Mouse (Mus musculus): ENCODE data around the gene Sec13. TPM values are rescaled to one million over a fixed set of nuclear protein-coding genes. Genes with fewer than 3 reads are reported as not detected.
"Not testable (repeated sequence)": the region's sequence is repeated elsewhere in the genome, so short reads cannot be mapped to it uniquely, and the experiment has no call there.

Sec13 gene
- total RNA-seq, 2 experiments from 2014 or later = 68.4 to 69.3 TPM

GRCm38 (mm10) chr6:113713389-113713788, 27.2 kb downstream of the Sec13 start:
- DNase-seq; intact Hi-C loops (cut with DNase I): not testable (repeated sequence)

DNA sequence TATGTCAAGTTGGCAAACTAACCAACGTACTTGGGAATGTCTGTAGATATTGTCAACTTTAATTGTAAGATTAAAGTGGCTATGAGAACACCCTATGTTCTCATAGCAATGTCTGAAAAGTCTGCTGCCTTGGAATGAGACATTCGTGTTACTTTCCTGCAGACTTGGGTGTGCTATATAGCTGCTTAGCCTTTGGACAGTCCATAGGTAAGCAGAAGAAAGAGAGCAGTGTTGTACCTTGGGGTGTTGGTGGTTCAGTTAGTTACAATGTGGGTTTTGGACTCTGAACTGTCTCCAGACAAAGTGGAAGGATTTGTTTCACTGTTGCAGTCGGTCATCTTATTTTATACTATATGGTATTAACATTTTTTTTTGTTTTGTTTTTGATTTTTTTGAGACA, 27.8 kb downstream of the Sec13 start:
- no peak for DNase-seq
- intact Hi-C loops (cut with DNase I) = no loop called here

DNA sequence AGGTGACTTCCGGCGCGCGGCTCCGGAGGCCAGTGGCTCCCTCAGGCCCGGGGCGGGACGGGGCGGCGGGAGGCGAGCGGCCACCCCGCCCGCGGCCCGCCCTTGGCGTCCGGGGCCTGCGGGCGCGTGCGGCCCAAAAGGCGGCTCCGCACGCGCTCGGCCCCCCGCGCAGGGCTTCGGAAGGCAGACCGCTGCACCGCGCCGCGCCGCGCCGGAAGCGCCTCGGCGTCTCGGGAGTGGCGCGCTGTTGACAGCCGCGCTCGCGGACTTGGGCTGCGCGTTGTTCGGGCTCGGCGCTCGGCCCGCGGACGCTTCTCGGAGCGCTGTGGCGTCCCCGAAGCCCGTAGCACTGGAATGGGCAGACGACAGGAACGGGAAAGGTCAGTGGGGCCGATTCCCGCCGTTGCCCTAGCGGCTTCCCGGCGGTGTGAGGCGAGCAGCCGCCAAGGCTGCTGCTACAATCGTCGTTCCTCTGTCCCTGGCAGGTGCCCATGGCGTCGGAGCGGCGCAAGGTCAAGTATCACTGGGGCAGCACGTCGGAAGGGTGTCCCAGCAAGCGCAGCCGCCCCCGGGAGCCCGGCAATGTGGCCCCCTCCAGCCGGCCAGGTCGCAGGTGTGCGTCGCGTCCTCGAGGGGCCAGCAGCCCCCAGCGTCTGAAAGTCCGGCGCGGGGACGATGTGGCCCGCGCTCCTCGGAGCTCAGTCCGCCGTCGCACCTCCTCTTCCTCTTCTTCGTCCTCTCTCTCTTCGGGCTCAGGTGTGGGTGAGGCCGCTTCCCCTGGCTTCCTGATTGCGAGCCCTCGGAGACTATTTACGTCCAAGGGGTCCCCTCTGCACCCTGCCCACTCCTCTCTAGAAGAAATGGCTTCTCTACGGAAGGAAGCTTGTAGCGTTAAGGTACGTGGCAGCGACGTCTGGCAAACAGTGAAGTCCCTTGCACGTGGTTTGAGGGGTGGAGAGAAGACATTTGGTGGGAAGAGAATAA, 43.0 kb downstream of the Sec13 start:
- intact Hi-C loops (cut with DNase I) = loop anchor here (2.0 to 5.0 kb wide), 3 partner anchors 39 to 165 kb away; partner anchors contain the start of genes Emc3, Fancd2 and Irak2
- DNase-seq = peak in 1 of 2 experiments; percentile 48

DNA sequence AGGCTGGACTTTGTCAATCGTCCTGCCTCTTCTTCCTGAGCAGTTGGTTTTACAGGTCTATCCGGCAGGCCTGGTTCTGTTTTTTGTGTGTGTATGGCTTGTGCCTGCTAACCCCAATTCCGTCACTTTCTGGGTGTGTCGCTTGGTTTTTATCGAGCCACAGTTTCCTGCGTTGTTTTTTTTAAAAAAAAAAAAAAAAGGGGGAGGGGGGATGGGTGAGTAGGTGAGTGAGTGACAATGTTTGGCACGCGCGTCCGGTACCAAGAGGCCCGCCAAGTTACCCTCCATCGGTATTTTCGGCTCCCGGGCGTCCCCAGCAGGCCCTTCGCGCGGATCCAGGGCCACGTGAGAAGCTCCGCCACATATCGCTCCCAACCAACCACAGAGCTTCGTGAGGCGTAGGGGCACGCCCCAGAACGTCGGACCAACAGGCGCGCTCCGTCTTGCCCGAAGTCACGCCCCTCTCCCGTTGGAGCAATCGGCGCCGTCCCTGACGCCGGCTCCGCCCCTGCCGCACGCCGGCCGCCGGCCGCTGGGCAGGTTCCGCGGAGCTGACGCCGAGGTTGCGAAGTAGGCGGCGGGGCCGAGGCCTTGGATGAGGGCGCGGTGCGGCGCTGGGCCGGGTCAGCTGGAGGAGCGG, 43.8 kb downstream of the Sec13 start, which contains the start of gene Tatdn2:
Gene Tatdn2, plus strand, starts transcription at position 469 of the 640 bp plus-strand sequence.
- intact Hi-C loops (cut with DNase I) = loop anchor here (1.0 to 5.0 kb wide), 3 partner anchors 15 to 164 kb away; partner anchors contain the start of genes Emc3, Fancd2 and Irak2
- DNase-seq = peak; percentile 93 to 95

DNA sequence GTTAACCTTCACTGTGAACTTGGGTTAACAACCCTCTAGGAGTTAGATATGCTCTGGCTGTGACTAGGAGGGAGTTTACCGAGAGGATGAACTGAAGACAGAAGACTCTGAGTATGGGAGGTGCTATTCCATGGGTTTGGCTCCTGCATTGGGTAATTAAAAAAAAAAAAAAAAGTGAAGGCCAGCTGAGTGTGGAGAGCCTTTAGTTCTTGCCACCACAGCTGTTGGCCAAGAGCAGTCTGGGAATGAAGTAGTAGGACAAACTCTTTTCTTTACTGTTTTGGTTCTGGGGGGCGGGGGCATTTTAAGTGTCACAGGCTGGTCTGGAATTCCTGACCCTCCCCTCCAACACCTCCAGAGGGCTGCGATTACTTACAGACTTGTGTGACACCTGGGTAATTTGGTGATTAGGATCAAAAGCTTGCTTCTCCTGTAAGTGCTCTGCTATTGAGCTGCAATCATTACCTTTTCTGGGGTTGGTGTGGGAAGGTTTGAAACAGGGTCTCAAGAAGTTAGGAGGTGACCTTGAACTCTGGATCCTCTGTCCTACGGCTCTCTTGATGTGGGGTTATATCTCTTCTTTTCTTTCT, 44.7 kb downstream of the Sec13 start:
- intact Hi-C loops (cut with DNase I) = loop anchor here (1.0 to 5.0 kb wide), 3 partner anchors 15 to 164 kb away; partner anchors contain the start of genes Emc3, Fancd2 and Irak2
- DNase-seq = peak in 1 of 2 experiments; percentile 16

DNA sequence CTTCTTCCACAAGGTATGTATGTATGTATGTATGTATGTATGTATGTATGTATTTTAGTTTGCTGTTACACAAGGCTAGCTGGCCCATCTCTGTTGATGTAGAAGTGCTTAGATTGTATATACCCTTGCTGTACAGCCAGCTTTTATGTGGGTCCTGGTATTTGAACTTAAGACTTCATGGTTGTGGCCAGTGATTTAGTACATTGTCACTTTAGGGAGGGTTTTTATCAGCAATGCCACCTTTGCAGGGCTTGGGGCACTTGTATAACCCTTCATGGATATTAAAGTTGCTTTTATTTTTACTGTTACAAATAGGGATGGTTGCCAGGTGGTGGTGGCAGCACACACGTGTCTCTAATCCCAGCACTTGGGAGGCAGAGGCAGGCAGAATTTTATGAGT, 45.3 kb downstream of the Sec13 start:
- no peak for DNase-seq
- intact Hi-C loops (cut with DNase I) = loop anchor here (5.0 kb wide), 2 partner anchors 58 to 163 kb away; partner anchors contain the start of genes Emc3, Fancd2 and Irak2

DNA sequence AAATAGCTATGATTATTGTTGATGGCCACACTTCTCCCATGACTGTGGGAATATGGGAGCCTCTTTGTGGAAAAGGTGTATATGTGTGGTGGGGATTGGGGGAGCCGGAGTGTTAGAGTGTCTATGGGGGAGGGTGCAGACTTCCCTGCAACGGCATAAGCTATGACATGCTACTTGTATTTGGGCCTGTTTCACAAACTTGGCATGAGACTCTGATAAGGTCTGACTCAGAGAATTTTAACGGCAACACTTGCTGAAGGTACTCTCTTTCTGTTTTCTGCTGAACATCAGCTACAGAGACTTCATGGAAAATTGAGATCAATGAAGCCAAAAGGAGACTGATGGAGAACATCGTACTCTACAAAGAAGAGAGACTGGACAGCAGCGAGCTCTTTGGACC, 47.2 kb downstream of the Sec13 start:
- intact Hi-C loops (cut with DNase I) = no loop called here
- DNase-seq = no peak

DNA sequence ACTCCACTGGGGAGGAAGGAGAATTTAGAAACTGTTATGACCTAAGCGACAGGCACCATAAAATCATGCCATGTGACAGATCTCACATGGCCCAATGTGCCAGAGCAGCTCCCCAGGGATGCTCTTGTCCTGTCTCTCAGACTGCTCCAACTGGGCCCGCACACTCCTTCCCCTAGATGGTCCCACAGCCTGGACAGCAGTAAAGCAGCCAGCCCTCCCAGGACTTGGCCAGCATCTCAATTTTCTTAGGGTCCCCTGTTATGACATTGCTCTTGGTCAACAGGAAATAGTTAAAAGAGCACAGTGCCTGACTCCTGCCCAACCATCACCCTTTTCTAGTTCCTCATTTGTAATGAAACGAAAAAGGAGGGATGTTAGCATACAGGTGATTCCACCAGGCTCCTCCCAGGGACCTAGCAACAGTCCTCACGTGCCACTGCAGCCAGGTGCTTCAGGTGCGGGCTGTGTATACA, 47.8 kb downstream of the Sec13 start:
- DNase-seq = no peak
- intact Hi-C loops (cut with DNase I) = no loop called here

DNA sequence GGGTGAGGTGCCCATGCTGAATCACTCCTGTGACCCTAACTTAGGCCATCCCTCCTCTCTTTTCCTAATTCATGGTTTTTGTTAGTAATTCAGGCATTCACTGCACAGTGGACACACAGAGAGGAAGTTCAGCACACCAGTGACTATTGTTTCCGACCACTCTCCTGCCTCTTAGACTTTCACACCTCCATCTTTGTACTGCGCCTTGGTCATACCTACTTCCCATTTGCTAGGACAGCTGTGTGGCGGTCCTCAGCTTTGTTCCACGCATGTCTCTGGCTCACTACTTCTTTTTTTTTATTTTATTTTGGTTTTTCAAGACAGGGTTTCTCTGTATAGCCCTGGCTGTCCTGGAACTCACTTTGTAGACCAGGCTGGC, 49.5 kb downstream of the Sec13 start:
- DNase-seq = no peak
- intact Hi-C loops (cut with DNase I) = no loop called here

GRCm38 (mm10) chr6:113690400-113691083, 50.0 kb downstream of the Sec13 start:
- intact Hi-C loops (cut with DNase I) = no loop called here
- no peak for DNase-seq

DNA sequence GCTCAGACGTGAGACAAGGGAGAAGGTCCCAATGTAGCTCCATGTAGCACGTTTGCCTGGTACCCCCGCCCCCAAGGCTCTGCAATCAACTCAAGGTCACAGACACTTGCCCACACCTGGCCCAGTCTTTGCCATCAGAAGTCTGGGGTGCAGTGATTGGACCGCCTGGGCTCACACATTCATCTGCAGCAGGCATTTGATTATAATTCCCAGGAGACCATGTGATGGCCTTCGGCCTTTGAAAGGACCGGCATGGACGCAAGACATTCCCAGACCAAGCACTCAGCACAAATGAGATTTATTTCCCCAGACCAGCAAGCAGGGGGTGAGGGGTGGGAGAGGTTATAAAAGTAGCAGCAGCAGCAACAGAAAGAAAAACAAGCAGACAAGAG, 50.5 kb downstream of the Sec13 start:
- intact Hi-C loops (cut with DNase I) = no loop called here
- DNase-seq = no peak

DNA sequence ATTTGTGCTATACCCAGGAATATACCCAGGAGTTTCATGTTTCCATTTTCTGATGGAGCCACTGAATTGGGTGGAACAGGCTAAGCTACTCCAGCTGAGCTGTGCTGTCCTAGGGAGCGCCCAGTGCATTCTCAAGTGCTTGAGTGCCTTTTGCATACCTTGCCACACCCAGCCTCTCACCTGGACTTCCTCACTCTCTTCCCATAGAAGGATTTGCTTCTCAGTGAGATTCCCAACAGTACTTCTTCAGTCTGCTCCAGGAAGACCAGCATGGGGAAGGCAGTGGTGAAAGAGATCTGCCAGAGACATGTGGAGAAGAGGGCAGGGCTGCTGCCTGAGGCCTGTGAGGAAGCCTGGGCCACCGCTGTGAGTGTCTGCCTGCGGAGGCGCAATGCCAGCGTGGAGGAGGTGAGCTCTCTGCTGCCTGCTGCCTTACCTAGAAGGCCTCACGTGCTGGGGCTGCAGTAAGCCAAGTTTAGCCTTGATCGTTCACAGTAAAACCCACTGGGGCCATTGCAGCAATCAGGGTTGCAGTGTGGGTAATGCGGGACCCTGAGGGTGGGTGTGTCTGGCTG, 53.9 kb downstream of the Sec13 start:
- intact Hi-C loops (cut with DNase I) = no loop called here
- no peak for DNase-seq

DNA sequence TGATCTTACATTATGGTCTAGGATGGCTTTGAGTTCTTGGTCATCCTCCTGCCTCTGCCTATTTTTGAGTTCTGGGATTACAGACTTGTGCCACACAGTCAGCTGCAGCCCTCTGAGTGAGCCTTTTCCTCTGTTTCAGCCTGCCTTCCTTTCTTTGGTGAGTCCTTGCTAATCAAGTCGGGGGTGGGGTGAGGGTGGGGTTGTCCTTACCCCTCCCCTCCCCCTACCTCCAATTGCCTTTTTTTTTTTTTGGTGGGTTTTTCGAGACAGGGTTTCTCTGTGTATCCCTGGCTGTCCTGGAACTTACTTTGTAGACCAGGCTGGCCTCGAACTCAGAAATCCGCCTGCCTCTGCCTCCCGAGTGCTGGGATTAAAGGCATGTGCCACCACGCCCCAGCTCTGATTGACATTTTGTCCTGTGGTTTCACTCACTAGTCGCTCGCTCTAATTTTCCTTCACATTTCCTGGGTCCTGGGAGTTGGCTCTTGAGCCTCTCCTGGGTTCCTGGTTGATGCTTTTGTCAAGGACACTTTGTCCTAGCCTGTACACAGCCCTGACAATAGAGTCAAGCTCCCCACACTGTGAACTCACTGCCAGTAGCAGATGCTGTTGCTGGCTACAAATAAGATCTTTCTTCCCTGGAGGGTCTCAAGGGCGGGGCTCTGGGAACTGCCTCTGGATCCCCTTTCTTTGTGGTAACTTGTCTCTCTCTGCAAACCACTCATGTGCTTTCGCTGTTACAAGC, 57.3 kb downstream of the Sec13 start:
- no peak for DNase-seq
- intact Hi-C loops (cut with DNase I) = no loop called here

DNA sequence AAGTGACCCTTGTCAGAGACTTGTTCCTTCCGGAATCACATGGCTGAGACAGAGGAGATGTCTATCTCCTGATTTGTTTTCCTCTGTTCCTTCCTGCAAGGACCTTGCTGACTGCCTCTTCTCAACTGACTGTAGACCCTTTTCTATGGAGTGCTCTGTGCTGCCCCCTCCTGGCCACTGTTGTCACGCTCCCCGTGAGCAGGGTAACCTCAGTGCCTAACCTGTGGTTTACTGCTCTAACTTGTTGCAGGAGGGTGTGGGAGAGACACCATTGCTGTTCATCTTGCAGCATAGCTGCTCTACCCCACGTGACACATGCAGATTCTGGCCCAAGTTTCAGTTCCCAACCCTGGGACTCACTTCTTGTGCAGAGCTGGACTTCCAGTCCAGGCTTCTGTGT, 59.3 kb downstream of the Sec13 start:
- intact Hi-C loops (cut with DNase I) = loop anchor here (1.0 kb wide), 2 partner anchors 15 to 43 kb away; partner anchors contain the start of gene Irak2
- DNase-seq = peak; percentile 87 to 93

- DNase-seq = no peak
- intact Hi-C loops (cut with DNase I) = no loop called here
Observed at GRCm38 (mm10) chr6:113679993-113680566, 60.5 kb downstream of the Sec13 start.

DNA sequence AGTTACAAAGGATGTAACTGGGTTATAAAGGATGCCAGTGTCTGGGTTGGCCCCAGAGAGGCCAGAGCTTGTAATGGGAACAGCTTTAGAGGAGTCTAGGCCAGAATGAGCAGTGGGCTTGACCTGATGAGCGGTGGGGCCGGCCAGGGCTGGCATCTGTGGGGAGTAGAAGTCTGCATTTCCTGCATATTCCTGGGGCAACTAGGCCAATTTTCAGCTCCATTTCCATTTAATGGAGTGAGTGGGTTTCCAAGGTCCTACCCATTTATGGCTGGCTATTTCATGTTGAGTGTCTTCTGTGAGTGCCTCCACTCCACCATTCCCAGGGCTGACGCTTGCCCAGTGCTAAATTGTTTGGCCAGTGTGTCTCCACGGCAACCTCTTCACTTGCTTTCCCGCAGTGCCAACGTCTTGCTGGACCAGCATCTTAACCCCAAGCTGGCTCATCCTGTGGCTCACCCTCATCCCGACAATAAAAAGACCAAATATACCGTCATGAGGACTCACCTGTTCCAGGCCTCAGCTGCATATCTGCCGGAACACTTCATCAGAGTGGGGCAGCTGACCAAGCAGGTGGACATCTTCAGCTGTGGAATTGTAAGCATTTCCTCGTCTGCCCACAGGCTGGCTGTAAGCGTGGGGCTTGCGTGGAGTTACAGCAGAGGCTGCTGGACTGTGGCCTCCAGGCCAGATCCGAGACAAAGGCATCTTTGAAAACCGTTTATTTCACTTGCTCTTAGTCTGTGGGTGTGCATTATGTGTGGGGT, 62.1 kb downstream of the Sec13 start:
- no peak for DNase-seq
- intact Hi-C loops (cut with DNase I) = no loop called here
